Mouse (Mus musculus): ENCODE results near the gene Herc2. TPM values are rescaled to one million over a fixed set of nuclear protein-coding genes. Genes with fewer than 3 reads are reported as not detected.

Gene Herc2
- polyA plus RNA-seq, 1 experiment = 19.4 TPM

DNA sequence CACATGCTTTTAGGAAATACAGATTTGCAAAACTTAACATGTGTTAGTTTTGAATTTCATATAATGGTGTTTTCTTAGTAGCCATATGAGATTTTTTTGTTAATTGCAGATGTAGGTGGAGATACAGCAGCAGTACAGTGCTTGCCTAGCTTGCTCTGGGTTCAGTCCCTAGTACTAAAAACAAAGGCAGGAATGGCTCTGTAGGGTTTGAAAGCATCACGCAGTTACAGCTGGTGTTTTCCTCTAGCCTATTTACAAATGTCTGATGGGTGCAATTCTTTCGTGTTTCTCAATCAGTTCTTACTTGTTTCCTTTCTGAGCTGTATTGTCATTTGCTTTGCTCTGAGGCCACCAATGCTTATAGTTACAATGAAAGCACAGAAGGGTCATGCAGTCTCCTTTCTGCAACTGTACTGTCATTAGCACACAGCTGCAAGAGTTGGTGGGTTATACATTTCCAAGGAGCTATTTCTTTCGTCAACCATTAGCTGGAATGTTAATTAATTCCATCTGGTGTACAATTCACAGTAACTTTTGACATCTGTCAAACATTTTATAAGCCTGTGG lies 208.0 kb downstream of the Herc2 start:
- Histone ChIP-seq H3K36me3 (ENCODE audit: control insufficient read depth, insufficient read depth, low read length) (no peaks in the 10 kb centered on the region), H3K27me3 (ENCODE audit: control insufficient read depth, insufficient read depth, low read length) (no peaks in the 10 kb centered on the region), H3K4me3 (ENCODE audit: extremely low read depth, insufficient read depth, insufficient read length) (no peak overlapping the region), H3K27ac (ENCODE audit: insufficient read depth, low read length) (no peak overlapping the region), H3K4me1 (ENCODE audit: control insufficient read depth, insufficient read depth, insufficient read length) (no peaks in the 10 kb centered on the region)
- no peak for TF ChIP-seq POLR2A (IDR thresholded peaks at IDR 0.05; ENCODE audit: low read depth, low read length)
- no peak for TF ChIP-seq CTCF (IDR thresholded peaks at IDR 0.05; ENCODE audit: extremely low read depth, insufficient read depth, insufficient read length, insufficient replicate concordance)
- 84% methylated on average over 3 of the region's 3 CpGs for WGBS
- DNase-seq (ENCODE audit: low read depth in 1 of 2, low spot score in 2 of 2) = no peak

DNA sequence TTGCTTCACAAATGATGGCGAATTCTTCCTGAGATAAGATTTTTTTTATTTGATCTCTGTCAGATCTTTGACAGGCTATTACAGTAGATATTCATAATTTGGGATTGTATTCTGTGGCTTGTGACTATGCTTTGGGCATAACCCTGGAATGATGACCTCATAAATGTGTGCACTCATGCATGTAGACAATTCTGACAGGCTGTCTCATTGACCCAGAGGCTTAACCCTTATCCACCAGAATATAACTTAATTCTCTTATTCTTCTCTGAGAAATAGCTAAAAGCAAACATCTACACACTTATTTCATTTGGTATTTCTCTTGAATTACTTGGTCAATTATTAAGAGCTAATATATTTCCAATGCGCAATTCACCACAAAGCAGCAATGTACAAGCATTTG lies 227.5 kb downstream of the Herc2 start:
- H3K27me3 ChIP-seq (ENCODE audit: control insufficient read depth, insufficient read depth, low read length) = no peaks in the 10 kb centered on the region
- no peak overlapping the region for H3K27ac ChIP-seq (ENCODE audit: insufficient read depth, low read length)
- no peaks in the 10 kb centered on the region for H3K36me3 ChIP-seq (ENCODE audit: control insufficient read depth, insufficient read depth, low read length)
- DNase-seq (ENCODE audit: low read depth in 1 of 2, low spot score in 2 of 2) = no peak
- no peaks in the 10 kb centered on the region for H3K4me1 ChIP-seq (ENCODE audit: control insufficient read depth, insufficient read depth, insufficient read length)
- H3K4me3 ChIP-seq (ENCODE audit: extremely low read depth, insufficient read depth, insufficient read length) = no peak overlapping the region
- TF ChIP-seq POLR2A (IDR thresholded peaks at IDR 0.05; ENCODE audit: low read depth, low read length) (no peak), CTCF (IDR thresholded peaks at IDR 0.05; ENCODE audit: extremely low read depth, insufficient read depth, insufficient read length, insufficient replicate concordance) (no peak)
- WGBS = 86% methylated on average over 2 of the region's 2 CpGs

Other genes with a start within 250 kb of the Herc2 start
- 17.4 and 19.4 TPM in 2 replicates for gene Cyfip1, start 208.5 kb upstream of the Herc2 start, polyA plus RNA-seq (2012; rRNA removed)
- gene Nipa2, start 87.7 kb upstream of the Herc2 start, polyA plus RNA-seq (2012; rRNA removed) = 7.1 and 16.1 TPM in 2 replicates
- gene Nipa1, start 30.2 kb upstream of the Herc2 start, polyA plus RNA-seq (2012; rRNA removed) = 2.1 and 2.3 TPM in 2 replicates
- 0.23 TPM in 1 of 2 replicates, not detected in the other for gene Oca2, start 189.6 kb downstream of the Herc2 start, polyA plus RNA-seq (2012; rRNA removed)

Data from spleen, adult 2 months (tissue).